Mouse (Mus musculus) kidney, postnatal 36 days (tissue): ENCODE data around the gene Bnc1.

Experiments
- DNase-seq, 2 experiments: peaks; one replicate each; pipeline ENCODE4 v3.0.0; 2021 to 2022; ENCODE audit warnings: mixed read lengths in 2 of 2

Bnc1 gene

GRCm38 (mm10) chr7:81973339-81973738, 18.8 kb downstream of the Bnc1 start:
- DNase-seq = no peak

- DNase-seq = no peak
Measured at GRCm38 (mm10) chr7:81968975-81969374, 23.1 kb downstream of the Bnc1 start.

GRCm38 (mm10) chr7:81968451-81968850, 23.6 kb downstream of the Bnc1 start:
- no peak for DNase-seq

- no peak for DNase-seq
Measured at GRCm38 (mm10) chr7:81966195-81966594, 25.9 kb downstream of the Bnc1 start.

- DNase-seq = peak; percentile 39 to 42
Measured at GRCm38 (mm10) chr7:81959704-81960103, 32.4 kb downstream of the Bnc1 start.

GRCm38 (mm10) chr7:81954208-81954846, 37.8 kb downstream of the Bnc1 start:
- peak; percentile 36 to 38 for DNase-seq

GRCm38 (mm10) chr7:81950499-81950898, 41.6 kb downstream of the Bnc1 start:
- no peak for DNase-seq

GRCm38 (mm10) chr7:81945398-81945797, 46.7 kb downstream of the Bnc1 start:
- no peak for DNase-seq

- DNase-seq = no peak
Measured at GRCm38 (mm10) chr7:81934806-81935205, 57.3 kb downstream of the Bnc1 start.

GRCm38 (mm10) chr7:81934267-81934745, 57.8 kb downstream of the Bnc1 start, which contains the start of gene Hdgfl3:
Gene Hdgfl3 (minus strand): TSS chr7:81934473.
- DNase-seq = peak; percentile 81 to 88

- peak; percentile 56 to 75 for DNase-seq
Measured at GRCm38 (mm10) chr7:81933601-81934266, 58.4 kb downstream of the Bnc1 start.

- no peak for DNase-seq
Measured at GRCm38 (mm10) chr7:81933061-81933600, 59.0 kb downstream of the Bnc1 start.

- DNase-seq = peak in 1 of 2 experiments; percentile 3
Measured at GRCm38 (mm10) chr7:81932521-81933045, 59.5 kb downstream of the Bnc1 start.

- DNase-seq = no peak
Measured at GRCm38 (mm10) chr7:81928998-81929397, 63.1 kb downstream of the Bnc1 start.

GRCm38 (mm10) chr7:81921379-81921952, 70.6 kb downstream of the Bnc1 start:
- no peak for DNase-seq

- DNase-seq = no peak
Measured at GRCm38 (mm10) chr7:81920314-81920713, 71.8 kb downstream of the Bnc1 start.

- DNase-seq = no peak
Measured at GRCm38 (mm10) chr7:81918316-81918715, 73.8 kb downstream of the Bnc1 start.
